Mouse (Mus musculus): Measurements from ENCODE around the gene Nhp2.
"Not testable (repeated sequence)": the region's sequence is repeated elsewhere in the genome, so short reads cannot be mapped to it uniquely, and the experiment has no call there.

Nhp2 gene

DNA sequence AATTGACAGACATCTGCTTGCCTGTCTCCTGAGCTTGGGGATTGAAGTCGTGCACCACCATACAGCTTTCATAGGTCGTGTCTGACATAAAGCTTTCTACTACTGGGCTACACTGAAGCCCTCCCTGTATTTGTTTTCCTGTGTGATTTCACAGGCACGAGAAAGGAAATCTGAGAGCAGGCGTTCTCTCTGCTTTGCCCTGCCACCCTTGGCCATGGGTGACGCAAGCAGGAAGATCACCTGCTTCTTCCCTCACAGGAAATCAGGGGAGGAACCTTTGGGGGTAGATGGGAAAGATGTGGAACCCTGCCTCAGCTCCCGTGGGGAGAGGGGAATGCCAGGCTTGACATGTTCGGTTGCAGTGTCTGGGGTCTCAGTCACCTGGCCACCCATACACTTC is 38.8 kb downstream of the Nhp2 start:
- no peak for DNase-seq (ENCODE audit: extremely low spot score)

DNA sequence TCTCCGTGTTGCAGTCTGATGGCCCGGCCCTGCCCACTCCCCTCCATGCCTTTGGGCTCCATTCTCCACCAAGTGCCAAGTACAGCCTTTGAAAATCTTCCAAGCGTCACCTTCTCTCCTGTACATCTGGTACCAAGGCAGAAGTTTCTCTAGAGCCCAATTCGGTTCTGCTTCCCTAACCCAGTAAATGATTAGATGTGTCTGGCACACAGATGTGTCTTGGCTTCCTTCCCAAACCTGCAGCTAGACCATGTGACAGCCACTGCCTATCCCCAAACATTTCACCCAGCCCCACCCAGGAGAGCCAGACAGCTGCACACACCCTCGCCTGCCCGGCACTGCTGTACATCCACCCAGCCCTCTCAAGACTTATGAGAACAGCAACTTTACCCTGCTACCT is 39.2 kb downstream of the Nhp2 start:
- no peak for DNase-seq (ENCODE audit: extremely low spot score)

DNA sequence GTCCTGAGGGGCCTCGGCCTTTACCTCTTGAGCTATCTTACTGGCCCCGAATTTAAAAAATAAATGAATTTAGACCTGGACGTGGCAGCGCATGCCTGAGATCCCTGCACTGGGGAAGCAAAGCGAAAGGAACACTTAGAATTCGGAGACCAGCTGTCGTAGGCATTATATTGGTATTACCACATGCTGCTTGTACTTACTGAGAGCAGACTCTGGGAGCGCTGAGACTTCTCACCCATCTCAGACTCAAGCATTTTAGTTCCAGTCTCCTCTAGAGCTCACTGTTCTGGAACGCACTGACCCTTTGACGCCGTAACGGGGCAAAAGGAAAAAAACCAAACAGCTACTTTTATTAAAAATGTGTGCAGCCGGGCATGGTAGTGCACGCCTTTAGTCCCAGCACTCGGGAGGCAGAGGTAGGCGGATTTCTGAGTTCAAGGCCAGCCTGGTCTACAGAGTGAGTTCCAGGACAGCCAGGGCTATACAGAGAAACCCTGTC is 42.4 kb downstream of the Nhp2 start:
- no peak for DNase-seq (ENCODE audit: extremely low spot score)

DNA sequence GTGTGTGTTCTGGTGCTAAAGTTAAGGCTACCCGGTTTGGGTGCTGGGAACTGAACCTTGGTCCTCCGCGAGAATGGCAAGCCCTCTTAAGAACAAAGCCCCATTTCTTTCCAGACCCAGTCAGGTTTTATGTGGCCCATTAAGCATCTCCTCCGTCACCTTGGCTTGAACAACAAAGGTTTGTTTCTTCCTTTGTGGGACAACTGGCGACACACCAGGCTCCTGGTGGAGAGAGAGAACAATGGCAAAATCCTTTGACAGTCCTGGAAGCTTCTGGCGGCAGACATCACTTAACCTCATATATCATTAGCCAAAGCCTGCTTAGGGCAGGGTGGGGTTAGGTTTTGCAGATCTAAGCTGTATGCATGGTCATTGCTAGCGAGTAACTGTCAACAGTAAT is 43.1 kb downstream of the Nhp2 start:
- no peak for DNase-seq (ENCODE audit: extremely low spot score)

DNA sequence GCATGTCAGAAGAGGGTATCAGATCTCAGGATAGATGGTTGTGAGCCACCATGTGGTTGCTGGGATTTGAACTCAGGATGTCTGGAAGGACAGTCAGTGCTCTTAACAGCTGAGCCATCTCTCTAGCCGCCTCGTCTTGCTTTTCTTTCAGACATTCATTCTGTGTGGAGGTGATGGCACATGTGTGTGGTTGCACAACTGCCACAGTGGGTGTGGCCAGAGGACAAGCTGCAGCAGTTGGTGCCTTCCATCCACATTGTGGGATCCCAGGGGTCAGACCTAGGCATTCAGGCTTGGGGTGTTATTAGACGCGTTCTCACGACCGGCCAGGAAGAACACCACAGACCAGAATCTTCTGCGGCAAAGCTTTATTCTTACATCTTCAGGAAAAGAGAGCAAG is 45.2 kb downstream of the Nhp2 start:
- not testable (repeated sequence) for DNase-seq (ENCODE audit: extremely low spot score)

DNA sequence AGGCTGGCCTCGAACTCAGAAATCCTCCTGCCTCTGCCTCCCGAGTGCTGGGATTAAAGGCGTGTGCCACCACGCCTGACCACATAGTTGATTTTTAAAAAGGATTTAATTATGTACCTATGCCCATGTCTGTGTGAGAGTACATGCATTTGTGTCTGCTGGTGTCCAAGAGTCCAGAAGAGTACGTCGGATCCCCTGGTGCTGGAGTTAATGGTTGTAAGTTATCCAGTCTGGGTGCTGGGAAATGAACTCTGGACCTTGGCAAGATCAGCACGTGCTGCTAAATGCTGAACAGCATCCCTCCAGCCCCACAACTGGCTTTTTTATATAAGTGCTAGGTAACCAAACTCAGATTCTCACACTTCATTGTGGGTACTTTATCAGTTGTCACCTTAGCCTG is 51.3 kb downstream of the Nhp2 start:
- no peak for DNase-seq (ENCODE audit: extremely low spot score)

DNA sequence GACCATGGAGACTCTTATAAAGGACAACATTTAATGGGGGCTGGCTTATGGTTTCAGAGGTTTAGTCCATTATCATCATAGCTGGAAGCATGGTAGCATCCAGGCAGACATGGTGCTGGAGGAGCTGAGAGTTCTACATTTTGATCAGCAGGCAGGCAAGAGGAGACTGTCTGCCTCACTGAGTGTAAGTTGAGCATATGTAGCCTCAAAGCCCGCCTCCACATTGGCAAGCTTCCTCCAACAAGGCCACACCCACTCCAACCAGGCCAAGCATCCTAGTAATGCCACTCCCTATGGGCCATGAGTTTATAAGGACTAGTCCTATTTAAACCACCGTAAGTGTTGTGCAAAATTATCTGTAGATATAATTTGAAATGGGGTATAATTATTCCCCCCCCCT is 51.8 kb downstream of the Nhp2 start:
- no peak for DNase-seq (ENCODE audit: extremely low spot score)

DNA sequence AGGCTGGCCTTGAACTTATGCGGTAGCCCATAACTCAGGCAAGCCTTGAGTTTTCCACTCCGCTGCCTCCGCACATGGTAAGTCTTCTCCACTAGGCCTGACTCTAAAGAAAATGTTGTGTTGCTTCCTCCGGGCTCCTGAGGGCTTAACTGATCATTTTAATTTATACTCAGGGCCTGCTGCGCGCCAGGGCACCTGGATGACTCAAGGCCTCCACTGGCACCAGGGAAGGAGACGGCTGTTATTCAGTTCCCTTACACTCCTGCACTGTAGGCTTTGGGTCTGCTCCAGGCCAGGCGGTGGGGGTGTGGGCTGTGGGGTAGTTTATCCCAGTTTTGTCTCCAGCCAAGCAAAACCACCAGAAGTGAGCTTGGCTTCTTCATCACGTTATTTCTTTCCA is 53.8 kb downstream of the Nhp2 start:
- no peak for DNase-seq (ENCODE audit: extremely low spot score)
